Mouse (Mus musculus) liver, embryonic 12.5 days (tissue): ENCODE data around the gene Tiam2. TPM values are rescaled to one million over a fixed set of nuclear protein-coding genes. Genes with fewer than 3 reads are reported as not detected.

Experiments
- ATAC-seq: fragments of 200-750 bp; cut with Nextera tagmentation; 2 replicates; pipeline ENCODE4 v1.8.0; 2017; ENCODE audit warnings: moderate number of reproducible peaks, mild to moderate bottlenecking, moderate library complexity
- H3K27ac ChIP-seq: fragments of 300-500 bp; sonication (generic); 2 replicates; pipeline ENCODE4 v1.5.1; 2016; ENCODE audit warnings: mild to moderate bottlenecking
- H3K27me3 ChIP-seq: fragments of 300-500 bp; sonication (generic); replicated peaks from 2 replicates; pipeline ENCODE4 v1.6.1; 2016; ENCODE audit warnings: mild to moderate bottlenecking, moderate library complexity
- H3K36me3 ChIP-seq: fragments of 300-500 bp; sonication (generic); 2 replicates; pipeline ENCODE4 v1.6.1; 2016; ENCODE audit warnings: mild to moderate bottlenecking, moderate library complexity
- H3K4me1 ChIP-seq: fragments of 300-500 bp; sonication (generic); 2 replicates; pipeline ENCODE4 v1.6.1; 2016
- H3K4me2 ChIP-seq: fragments of 300-500 bp; sonication (generic); 2 replicates; pipeline ENCODE4 v1.6.1; 2016; ENCODE audit warnings: mild to moderate bottlenecking, moderate library complexity
- H3K4me3 ChIP-seq: fragments of 300-500 bp; sonication (generic); 2 replicates; pipeline ENCODE4 v1.5.1; 2016; ENCODE audit warnings: mild to moderate bottlenecking, moderate library complexity
- H3K9ac ChIP-seq: fragments of 300-500 bp; sonication (generic); 2 replicates; pipeline ENCODE4 v1.6.1; 2016; ENCODE audit warnings: mild to moderate bottlenecking, moderate library complexity
- H3K9me3 ChIP-seq: fragments of 300-500 bp; sonication (generic); replicated peaks from 2 replicates; pipeline ENCODE4 v1.6.1; 2016; ENCODE audit warnings: mild to moderate bottlenecking, moderate library complexity
- WGBS: fragments of 180-500 bp; shearing (Covaris S2); methylation state at CpG from one replicate; pipeline ENCODE4 v1.1.7; 2016; ENCODE audit not compliant: insufficient replicate concordance; 5-methylcytosine and 5-hydroxymethylcytosine counted together
- polyA plus RNA-seq: library from polyadenylated mRNA; unstranded; fragments of >200 nt; fragmentation: Nextera tagmentation; extraction: Ambion mirVana; gene quantifications from 2 replicates; pipeline ENCODE4 v1.2.1, GENCODE M21; 2016

Tiam2 gene
- polyA plus RNA-seq, 1 experiment from 2014 or later, result 1.3 TPM

DNA sequence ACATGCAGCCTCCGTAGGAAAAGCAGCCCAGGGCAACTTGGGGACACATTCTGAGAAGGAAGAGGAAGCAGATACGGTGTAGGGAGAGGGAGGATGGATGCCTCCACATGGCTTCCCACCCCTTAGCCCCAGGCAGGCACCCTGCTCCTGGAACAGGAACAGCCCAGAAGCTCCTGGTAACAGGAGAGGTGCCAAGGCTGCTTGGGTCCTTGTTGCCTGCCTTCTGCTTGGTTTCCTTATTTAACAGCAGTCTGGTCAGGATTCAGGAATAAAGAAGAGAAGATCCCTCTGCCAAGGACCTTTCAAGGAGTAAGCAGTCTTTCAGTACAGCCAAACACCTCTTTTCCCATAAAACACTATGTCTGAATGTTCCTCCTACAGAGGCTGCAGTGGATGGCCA lies 169.2 kb downstream of the Tiam2 start:
- Histone ChIP-seq H3K4me1 (peaks cover 4% of the 10 kb centered on the region; the same call in 1 of the 2 replicates), H3K9ac (no peak overlapping the region), H3K36me3 (no peaks in the 10 kb centered on the region), H3K27ac (no peak overlapping the region), H3K4me2 (no peak overlapping the region), H3K4me3 (no peak overlapping the region), H3K9me3 (no peaks in the 10 kb centered on the region), H3K27me3 (no peaks in the 10 kb centered on the region)
- ATAC-seq, result no peak
- 37% methylated on average over 2 of the region's 2 CpGs for WGBS

DNA sequence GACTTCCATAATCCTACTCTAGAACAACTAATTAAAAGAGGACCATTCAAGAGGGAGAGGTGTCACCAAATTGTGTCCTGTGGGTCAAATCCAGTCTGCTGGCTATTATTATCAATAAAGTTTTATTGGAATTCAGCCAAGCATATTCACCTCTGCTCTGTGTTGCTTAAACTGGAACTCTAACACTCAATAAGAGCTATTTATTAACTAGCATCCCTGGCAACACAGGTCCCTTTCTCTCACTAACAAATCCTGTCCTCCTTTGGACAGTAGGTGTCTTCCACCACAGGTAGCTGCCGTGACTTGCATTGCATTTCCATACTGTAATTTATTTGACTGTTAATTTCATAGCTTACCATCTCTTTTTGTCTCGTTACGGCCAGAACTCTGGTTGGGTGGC lies 169.7 kb downstream of the Tiam2 start:
- Histone ChIP-seq H3K9me3 (no peaks in the 10 kb centered on the region), H3K4me1 (peaks cover 4% of the 10 kb centered on the region; the same call in 1 of the 2 replicates), H3K4me3 (no peak overlapping the region), H3K4me2 (no peak overlapping the region), H3K27ac (no peak overlapping the region), H3K27me3 (no peaks in the 10 kb centered on the region), H3K9ac (no peak overlapping the region), H3K36me3 (no peaks in the 10 kb centered on the region)
- 71% methylated on average over 3 of the region's 3 CpGs for WGBS
- ATAC-seq, result no peak

DNA sequence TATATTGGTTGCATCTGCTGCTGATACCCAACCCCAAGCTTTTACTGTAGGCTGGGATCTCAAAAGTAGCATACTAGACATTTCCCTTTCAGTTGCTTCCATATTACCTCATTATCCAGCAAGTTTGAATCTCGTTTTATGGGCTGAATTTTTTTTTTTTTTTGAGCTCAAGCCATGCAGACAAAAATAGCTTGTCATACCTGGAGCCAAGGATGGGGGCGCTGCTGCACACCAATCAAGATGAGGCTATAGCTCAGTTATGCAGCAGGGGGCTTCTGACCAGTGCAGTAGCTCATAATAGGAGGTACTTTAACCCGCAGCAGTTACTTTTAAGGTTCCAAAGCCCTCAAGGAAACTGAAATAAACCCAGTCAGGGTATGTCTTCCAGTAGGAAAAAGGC lies 171.7 kb downstream of the Tiam2 start:
- WGBS, result 18% methylated on average over 3 of the region's 3 CpGs
- Histone ChIP-seq H3K4me3 (no peak overlapping the region), H3K9me3 (no peaks in the 10 kb centered on the region), H3K4me1 (peaks cover 4% of the 10 kb centered on the region; the same call in 1 of the 2 replicates), H3K27ac (no peak overlapping the region), H3K9ac (no peak overlapping the region), H3K27me3 (no peaks in the 10 kb centered on the region), H3K36me3 (no peaks in the 10 kb centered on the region), H3K4me2 (no peak overlapping the region)
- no peak for ATAC-seq

DNA sequence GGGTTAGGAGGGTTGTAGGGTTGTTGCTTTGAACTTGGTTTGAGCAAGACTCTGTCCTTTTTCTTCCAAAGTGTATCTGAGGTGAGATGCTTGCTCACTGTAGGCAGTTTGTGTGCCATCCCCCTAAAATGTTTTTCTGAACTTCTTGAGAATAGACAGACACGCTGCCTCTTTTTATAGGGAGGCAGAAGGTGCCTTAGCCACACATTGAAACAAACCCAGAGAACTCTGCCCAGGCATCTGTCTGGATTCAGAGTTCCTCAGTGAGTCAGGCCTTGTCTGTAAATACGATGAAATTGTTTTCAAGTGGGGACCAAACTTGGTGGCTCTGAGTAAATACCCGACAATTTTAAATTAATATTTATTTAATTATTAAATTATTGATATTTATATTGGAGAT lies 172.2 kb downstream of the Tiam2 start:
- Histone ChIP-seq H3K4me3 (no peak overlapping the region), H3K36me3 (no peaks in the 10 kb centered on the region), H3K4me2 (no peak overlapping the region), H3K27ac (no peak overlapping the region), H3K4me1 (peaks cover 4% of the 10 kb centered on the region; the same call in 1 of the 2 replicates), H3K9ac (no peak overlapping the region), H3K27me3 (no peaks in the 10 kb centered on the region), H3K9me3 (no peaks in the 10 kb centered on the region)
- 80% methylated on average over 3 of the region's 3 CpGs for WGBS
- no peak for ATAC-seq

DNA sequence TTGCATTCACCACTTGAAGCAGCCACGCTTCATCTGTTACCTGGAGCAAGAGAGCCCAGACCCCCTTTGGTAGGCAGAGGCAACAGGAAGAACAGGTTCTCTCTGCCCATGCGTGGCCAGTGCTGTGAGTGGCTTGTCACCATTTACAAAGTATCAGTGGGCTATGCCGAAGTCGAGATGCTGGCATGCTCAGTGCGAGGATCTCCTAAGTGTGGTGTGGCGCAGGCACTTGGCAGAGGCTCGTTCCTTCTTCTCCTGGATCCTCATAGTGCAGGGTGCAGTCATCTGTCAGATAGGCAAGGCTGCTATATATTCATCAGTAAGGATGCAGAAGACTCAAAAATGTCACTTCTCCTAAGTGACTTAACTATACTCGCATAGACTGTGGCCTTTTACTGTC lies 173.1 kb downstream of the Tiam2 start:
- Histone ChIP-seq H3K36me3 (no peaks in the 10 kb centered on the region), H3K4me3 (no peak overlapping the region), H3K9me3 (no peaks in the 10 kb centered on the region), H3K4me1 (peaks cover 4% of the 10 kb centered on the region; the same call in 1 of the 2 replicates), H3K27ac (no peak overlapping the region), H3K27me3 (no peaks in the 10 kb centered on the region), H3K4me2 (no peak overlapping the region), H3K9ac (no peak overlapping the region)
- ATAC-seq, result no peak
- 80% methylated on average over 8 of the region's 8 CpGs for WGBS

DNA sequence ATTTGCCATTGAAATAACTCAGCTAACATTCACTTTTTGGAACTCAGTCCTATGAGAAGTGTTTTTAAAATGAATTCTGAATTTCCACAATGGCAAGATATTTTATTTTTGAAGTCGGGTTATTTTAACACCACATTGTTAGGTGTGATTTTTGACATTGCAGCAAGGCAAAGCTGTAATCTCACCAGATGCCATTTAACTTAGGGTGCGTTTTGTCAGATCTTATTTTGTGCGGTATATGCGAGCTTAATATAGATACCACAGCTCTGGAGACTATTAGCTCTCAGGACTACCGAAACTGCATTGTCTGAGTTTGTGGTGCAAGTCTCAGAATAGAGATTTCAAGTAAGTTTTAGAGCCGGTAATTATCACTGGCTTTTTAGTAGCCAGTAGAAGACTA lies 173.7 kb downstream of the Tiam2 start:
- WGBS, result 71% methylated on average over 6 of the region's 6 CpGs
- Histone ChIP-seq H3K27ac (no peak overlapping the region), H3K4me2 (no peak overlapping the region), H3K9me3 (no peaks in the 10 kb centered on the region), H3K27me3 (no peaks in the 10 kb centered on the region), H3K4me3 (no peak overlapping the region), H3K4me1 (peaks cover 4% of the 10 kb centered on the region; the same call in 1 of the 2 replicates), H3K9ac (no peak overlapping the region), H3K36me3 (no peaks in the 10 kb centered on the region)
- ATAC-seq, result no peak

DNA sequence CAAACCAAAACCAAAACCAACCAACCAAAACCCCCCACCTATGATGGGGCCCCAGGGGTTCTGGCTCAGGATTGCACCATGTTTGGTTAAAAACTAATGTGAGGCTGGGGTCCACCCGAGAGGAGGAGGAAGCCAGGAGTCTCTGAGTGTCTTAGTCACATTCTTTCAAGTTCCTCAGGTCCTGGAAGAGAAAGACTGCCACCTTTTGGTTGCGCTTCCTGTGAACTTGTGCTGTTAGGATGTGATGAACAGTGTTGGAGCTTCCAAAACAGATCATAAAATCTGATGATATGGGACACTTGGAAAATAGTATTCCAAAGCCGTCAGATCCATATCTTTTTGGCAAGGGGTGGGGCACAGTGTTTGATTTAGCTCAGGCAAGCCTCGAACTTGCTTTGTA lies 174.6 kb downstream of the Tiam2 start:
- Histone ChIP-seq H3K4me2 (no peak overlapping the region), H3K4me1 (no peaks in the 10 kb centered on the region), H3K27me3 (no peaks in the 10 kb centered on the region), H3K9me3 (no peaks in the 10 kb centered on the region), H3K4me3 (no peak overlapping the region), H3K36me3 (no peaks in the 10 kb centered on the region), H3K27ac (no peak overlapping the region), H3K9ac (no peak overlapping the region)
- WGBS, result 59% methylated on average over 4 of the region's 4 CpGs
- ATAC-seq, result no peak

DNA sequence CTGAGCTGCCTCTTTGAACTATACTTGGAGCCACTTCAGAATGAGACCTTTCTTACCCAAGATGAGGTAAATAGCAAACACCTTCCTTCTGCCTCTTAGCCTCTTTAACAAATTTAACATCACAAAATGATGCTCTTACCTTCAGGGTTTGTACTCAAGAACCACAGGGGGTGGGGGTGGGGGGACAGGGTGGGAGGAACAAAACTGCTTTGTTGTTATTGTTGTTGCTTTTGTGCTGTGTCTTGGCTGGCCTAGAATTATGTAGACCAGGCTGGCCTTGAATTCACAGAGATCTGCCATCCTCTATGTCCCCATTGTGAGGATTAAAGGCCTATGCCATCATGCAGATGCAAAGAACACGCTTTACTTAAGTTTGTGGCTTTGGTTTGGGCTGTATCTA lies 179.3 kb downstream of the Tiam2 start:
- Histone ChIP-seq H3K4me2 (no peak overlapping the region), H3K4me3 (no peak overlapping the region), H3K27me3 (no peaks in the 10 kb centered on the region), H3K9ac (no peak overlapping the region), H3K9me3 (no peaks in the 10 kb centered on the region), H3K4me1 (no peaks in the 10 kb centered on the region), H3K27ac (no peak overlapping the region), H3K36me3 (no peaks in the 10 kb centered on the region)
- no peak for ATAC-seq
- WGBS, result 45% methylated on average over 1 of the region's 1 CpGs

DNA sequence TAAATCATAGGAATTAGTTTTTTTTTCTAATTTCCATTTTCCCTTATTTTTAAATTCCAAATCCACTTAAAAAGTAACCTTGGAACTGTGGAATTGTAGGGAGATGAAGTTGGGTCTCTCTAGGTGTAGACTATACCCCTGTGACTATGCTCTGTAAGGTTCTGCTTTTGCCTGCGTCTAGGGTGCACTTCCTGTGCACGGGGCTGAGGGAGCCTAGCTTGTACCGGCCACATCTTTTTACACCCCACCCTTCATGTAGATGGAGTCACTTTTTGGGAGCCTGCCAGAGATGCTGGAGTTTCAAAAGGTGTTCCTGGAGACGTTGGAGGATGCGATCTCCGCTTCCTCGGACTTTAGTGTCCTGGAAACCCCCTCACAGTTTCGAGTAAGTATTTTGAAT lies 180.1 kb downstream of the Tiam2 start:
- Histone ChIP-seq H3K27ac (no peak overlapping the region), H3K27me3 (no peaks in the 10 kb centered on the region), H3K9me3 (no peaks in the 10 kb centered on the region), H3K4me2 (no peak overlapping the region), H3K4me3 (no peak overlapping the region), H3K9ac (no peak overlapping the region), H3K4me1 (no peaks in the 10 kb centered on the region), H3K36me3 (no peaks in the 10 kb centered on the region)
- no peak for ATAC-seq
- 63% methylated on average over 8 of the region's 8 CpGs for WGBS

DNA sequence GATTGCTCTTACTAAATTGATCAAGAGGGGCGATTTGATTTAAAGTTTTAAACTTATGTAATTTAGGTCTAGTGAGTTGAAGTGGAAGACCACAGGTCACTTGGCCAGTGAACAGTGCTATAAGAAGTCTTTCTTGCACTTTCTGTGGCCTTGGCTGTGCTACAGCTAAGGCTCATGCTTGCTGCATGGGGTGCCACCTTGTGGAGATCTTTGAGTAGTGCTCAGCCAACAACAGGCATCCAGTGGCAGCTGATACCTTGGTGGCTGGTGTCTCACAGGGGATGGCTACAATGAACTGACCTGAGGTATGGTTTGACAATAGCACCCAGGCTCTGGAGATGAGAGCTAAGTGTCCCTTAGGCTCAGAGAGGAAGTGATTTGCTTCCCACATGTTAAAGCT lies 183.5 kb downstream of the Tiam2 start:
- peak; percentile 40 for ATAC-seq
- Histone ChIP-seq H3K27me3 (no peaks in the 10 kb centered on the region), H3K36me3 (no peaks in the 10 kb centered on the region), H3K4me3 (no peak overlapping the region), H3K4me2 (no peak overlapping the region), H3K27ac (no peak overlapping the region), H3K4me1 (no peaks in the 10 kb centered on the region), H3K9ac (no peak overlapping the region), H3K9me3 (no peaks in the 10 kb centered on the region)
- 18% methylated on average over 1 of the region's 1 CpGs for WGBS

DNA sequence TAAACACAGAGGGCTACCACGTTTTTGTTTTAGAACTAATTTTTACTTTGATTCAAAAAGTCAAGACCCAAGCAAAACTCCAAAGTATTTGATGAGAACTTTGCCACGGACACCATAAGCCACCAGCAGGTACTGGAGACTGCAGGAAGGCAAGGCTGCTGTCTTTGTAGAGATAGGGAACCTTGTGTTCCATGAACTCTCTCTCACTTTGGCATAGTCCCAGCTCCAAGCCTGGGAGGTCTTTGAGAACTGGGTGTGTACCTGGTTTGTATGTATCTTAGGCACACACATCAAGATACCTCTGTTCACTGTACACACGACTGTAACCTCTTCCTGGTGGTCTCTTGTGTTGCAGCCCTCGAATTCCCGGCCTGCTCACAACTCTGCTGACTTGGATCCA lies 187.9 kb downstream of the Tiam2 start:
- H3K4me2 ChIP-seq, result no peak overlapping the region
- no peak for ATAC-seq
- 66% methylated on average over 5 of the region's 5 CpGs for WGBS
- H3K27me3 ChIP-seq, result no peaks in the 10 kb centered on the region
- no peak overlapping the region for H3K27ac ChIP-seq
- H3K9me3 ChIP-seq, result no peaks in the 10 kb centered on the region
- H3K9ac ChIP-seq, result no peak overlapping the region
- H3K4me3 ChIP-seq, result no peak overlapping the region
- no peaks in the 10 kb centered on the region for H3K4me1 ChIP-seq
- 0 out of 2 replicates have a peak, but pooled peaks cover 6% of the 10 kb centered on the region for H3K36me3 ChIP-seq

DNA sequence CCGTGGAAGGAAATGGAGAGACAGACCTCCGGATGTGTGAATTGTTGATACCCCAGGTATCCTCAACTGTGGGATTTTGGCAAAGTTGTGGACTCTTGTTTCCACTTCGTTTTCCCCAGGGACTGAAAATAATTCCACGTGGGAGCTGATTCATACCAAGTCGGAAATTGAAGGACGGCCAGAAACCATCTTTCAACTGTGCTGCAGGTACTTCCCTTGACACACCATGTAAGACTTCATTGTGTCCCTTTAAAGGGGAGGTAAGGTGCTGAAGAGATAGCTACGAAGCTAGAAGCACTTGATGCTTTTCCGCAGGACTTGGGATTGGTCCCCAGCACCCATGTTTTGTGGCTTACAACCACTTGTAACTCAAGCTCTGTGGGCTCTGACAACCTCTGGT lies 189.5 kb downstream of the Tiam2 start:
- WGBS, result 77% methylated on average over 8 of the region's 8 CpGs
- Histone ChIP-seq H3K9me3 (no peaks in the 10 kb centered on the region), H3K4me2 (no peak overlapping the region), H3K27me3 (no peaks in the 10 kb centered on the region), H3K27ac (no peak overlapping the region), H3K4me3 (no peak overlapping the region), H3K4me1 (0 out of 2 replicates have a peak, but pooled peaks cover 2% of the 10 kb centered on the region), H3K9ac (no peak overlapping the region), H3K36me3 (0 out of 2 replicates have a peak, but pooled peaks cover 9% of the 10 kb centered on the region)
- ATAC-seq, result no peak

DNA sequence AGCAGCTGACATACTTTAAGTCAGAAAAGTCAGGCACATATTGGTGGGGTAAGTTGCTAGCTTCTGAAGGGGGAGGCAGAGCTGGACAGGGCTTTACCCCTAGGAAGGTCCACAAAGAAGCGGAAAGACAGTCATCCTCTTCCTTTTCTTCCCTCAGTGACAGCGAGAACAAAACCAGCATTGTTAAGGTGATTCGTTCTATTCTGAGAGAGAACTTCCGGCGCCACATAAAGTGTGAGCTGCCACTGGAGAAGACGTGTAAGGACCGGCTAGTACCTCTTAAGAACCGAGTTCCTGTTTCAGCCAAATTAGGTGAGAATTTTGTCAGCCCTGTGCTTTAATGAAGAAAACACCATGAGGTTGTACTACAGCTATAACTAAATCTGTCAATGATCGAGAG lies 190.0 kb downstream of the Tiam2 start:
- Histone ChIP-seq H3K27me3 (no peaks in the 10 kb centered on the region), H3K9me3 (no peaks in the 10 kb centered on the region), H3K4me2 (no peak overlapping the region), H3K36me3 (0 out of 2 replicates have a peak, but pooled peaks cover 9% of the 10 kb centered on the region), H3K4me3 (no peak overlapping the region), H3K4me1 (0 out of 2 replicates have a peak, but pooled peaks cover 5% of the 10 kb centered on the region), H3K27ac (no peak overlapping the region), H3K9ac (no peak overlapping the region)
- 71% methylated on average over 9 of the region's 9 CpGs for WGBS
- ATAC-seq, result no peak
